Mouse (Mus musculus) R1 (cell line): Measurements from ENCODE around the gene Rfc2.
A peak's percentile ranks its signal among the peaks of the same experiment; 100 is the strongest.

ENCODE experiments used
- DNase-seq: peaks from one replicate; pipeline ENCODE4 v3.0.0-alpha.2; 2018; ENCODE audit warnings: low read depth, low spot score

The Rfc2 gene

DNA sequence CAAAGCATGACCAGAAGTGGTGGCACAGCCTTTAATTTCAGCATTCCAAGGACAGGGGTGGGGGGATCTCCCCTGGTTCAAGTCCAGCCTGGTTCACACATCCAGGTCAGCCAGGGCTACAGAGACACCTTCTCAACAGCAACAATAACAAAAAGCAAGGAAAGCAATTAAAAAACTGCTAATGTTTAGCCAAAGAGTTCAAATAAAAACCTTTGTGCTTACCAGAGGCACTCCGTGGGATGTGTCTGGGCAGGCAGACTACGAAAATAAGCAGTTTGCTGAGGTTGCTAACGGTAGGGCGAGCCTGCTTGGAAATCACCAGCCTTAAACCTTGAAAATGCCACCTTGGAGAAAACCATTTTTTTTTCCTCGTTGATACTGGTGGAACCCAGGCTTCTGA is at the start of gene Rfc2:
Rfc2 (plus strand) TSS at position 221 of the 400 bp plus-strand sequence.
- DNase-seq = no peak

- DNase-seq = no peak
Measured at GRCm38 (mm10) chr5:134531585-134531984, 49.6 kb upstream of the Rfc2 start.

GRCm38 (mm10) chr5:134532417-134532816 is 48.7 kb upstream of the Rfc2 start:
- DNase-seq = no peak

DNA sequence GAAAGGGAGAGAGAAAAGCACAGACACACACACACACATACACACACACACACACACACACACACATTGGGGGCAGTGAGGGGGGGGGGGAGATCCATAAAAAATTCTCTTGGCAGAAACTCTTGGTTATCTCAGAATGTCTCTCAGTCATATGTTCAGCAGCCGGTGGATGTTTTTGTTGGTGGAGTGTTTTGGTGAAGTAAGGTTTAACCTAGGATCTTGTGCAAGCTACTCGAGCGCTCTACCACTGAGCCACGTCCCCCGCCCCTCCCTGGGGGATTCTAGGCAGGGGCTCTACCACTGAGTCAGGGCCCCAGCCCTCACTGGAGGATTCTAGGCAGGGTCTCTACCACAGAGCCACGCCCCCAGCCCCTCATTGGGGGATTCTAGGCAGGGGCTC is 45.1 kb upstream of the Rfc2 start:
- peak; percentile 54 for DNase-seq

DNA sequence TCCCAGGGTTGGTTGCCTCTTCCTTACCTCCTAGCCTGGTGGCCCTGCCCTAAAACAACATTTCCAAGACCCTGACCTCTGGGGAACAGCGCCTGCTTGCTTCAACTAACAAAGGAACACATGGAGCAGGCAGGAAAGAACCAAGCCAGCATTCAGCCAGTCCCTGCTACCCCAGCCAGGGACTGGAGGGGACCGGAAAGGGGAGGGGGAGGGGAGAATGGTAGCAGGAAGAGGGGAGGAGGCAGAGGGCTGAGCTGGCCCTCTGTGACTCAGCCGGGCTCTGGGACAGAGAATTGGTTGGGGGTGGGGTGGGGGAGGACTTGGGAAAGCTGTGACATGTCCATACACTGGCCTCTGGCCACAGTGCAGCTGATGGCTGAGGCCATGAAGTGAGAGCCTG is 41.3 kb upstream of the Rfc2 start:
- peak; percentile 82 for DNase-seq

GRCm38 (mm10) chr5:134540881-134541280 is 40.3 kb upstream of the Rfc2 start:
- no peak for DNase-seq

GRCm38 (mm10) chr5:134541640-134542039 is 39.5 kb upstream of the Rfc2 start:
- DNase-seq = no peak

DNA sequence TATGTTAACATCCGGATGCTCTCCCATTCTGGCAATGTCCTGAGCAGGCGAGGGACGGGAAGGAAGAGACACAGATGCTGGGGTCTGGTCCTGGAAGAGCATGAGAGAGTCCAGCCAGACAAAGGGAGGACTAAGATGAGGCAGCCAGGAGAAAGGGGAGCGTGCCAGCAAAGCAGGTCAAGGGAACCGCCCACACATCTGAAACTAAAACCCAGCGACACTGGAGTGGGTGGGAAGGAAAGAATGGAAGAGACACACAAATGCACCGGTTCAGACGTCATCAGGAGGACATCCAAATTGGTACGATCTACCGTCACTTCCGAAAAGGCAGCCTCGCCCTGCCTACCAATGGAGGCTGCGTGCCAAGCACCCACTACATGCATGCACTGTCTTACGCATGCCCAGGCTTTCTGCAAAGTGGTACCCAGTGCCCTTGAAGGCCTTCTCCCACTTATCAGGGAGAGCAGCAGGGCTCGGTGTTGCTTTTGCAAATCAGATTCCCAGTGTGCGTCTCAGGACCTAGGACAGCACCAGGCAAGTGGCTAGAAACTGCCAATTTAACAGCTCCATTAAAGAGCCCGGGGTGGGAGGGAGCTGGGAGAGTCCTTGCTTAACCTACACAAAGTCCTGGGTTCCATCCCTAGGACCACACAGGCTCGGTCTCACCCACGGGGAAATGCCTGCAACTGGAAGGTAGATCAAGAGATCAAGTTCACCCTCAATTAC is 36.5 kb upstream of the Rfc2 start:
- peak; percentile 77 for DNase-seq

- DNase-seq = peak; percentile 74
Measured at GRCm38 (mm10) chr5:134545242-134545629, 35.9 kb upstream of the Rfc2 start.

DNA sequence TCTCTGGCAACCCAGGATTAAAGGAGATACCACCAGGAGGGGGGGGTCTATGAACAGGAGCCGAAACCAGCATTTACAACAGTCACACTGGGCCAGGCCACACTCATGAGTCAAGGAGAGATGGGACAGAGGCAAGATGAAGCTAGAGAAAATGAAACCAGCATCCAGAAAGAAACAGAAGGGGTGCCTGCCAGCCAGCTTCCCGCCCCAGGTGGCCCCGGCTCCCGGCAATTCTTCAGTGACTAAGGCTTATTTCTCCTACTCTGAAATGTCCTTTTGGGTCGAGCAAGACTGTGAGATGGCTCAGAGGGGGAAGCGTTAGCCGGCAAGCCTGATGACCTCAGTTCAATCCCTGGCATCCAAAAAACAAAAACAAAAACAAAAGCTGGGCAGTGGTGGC is 34.4 kb upstream of the Rfc2 start:
- DNase-seq = no peak

GRCm38 (mm10) chr5:134548306-134548705 is 32.9 kb upstream of the Rfc2 start:
- DNase-seq = no peak

DNA sequence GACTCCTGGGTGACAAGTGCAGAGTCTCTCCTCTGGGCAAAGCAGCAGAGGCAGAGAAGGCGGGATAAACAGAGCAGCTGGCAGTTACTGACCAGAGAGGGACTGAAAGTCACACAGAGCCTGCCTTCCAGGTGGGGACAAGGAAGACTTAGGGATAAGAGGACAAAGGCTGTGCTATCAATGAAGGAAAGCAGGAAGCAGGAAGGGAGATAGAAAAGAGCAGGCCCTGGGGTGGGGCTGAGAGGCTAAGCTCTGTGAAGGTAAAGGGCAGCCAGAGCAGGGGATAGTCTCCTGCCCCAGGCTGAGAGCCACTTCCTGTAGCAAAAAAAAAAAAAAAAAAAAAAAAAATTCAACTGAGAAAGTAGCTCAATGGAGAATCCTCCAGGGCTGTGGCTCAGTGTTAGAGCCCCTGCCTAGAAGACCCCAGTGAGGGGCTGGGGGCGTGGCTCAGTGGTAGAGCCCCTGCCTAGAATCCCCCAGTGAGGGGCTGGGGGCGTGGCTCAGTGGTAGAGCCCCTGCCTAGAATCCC is 31.5 kb upstream of the Rfc2 start:
- no peak for DNase-seq

- no peak for DNase-seq
Measured at GRCm38 (mm10) chr5:134550836-134551232, 30.3 kb upstream of the Rfc2 start.

DNA sequence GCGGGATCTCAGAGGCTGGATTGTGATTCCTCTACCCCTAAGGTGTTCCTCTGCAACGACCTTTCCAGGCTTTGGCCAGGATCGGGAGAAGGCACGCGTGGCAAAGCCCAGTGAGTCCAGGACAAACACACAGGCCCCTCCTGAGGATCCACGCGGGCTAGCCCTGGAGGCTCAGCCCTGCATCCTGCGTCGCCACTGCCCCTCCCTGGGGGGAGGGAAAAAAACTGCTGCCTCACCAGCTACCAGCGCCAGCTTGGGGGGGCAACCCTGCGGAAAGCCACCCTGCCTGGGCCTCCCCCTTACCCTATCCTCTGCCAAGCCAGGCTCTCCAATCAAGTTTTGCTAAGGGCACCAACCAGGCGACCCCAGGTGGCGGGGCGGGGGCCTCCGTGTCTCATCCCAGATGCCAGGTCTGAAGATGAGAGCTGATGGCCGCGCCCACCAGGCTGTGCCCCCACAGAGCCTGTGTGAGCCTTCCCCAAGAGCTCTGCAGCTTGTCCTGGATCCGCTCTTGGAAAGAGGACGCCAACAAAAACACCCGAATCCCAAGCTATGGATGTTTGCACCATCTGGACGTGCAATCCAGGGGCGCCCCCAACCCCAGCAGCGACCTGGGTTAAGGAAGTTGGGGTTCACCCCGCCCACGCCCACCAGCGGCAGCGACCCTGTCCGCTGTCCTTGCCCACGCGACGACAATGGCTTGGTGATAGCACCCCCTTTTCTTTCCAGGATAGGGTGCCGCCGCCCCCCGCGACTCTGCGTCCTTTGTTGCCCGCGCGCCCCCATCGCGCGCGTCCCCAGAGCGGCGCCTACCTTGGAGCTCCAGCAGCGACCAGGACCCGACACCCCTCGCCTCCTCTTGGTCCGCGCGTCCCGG is 29.7 kb upstream of the Rfc2 start:
- peak; percentile 34 for DNase-seq

- DNase-seq = peak; percentile 89
Measured at GRCm38 (mm10) chr5:134552110-134552972, 28.8 kb upstream of the Rfc2 start, which contains the start of gene Clip2. Gene Clip2 (minus strand): TSS chr5:134552434.

DNA sequence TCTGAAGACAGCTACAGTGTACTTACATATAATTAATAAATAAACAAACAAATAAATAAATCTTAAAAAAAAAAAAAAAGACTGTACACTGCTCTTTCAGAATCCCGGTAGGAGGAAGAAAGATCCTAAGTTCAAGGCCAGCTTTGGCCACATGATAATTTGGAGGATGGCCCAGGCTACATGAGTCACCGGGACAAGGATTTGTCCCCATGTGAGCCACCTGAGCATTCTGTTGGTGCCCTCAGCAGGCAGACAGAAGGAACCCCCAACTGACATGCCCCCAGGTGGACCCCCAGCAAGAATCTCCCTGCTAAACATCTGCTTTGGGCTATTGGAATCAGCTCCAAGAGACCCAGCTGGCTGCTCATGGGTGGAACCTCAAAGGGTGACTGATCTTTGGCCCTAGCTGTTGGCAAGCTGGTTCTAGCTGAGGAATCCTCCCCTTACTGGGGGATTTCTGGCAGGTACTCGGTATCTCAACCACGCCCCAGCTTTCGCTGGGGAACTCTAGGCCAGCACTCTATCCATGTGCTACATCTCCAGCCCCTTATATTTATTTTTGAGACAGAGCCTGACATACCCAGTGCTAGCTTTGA is 27.1 kb upstream of the Rfc2 start:
- no peak for DNase-seq

GRCm38 (mm10) chr5:134555463-134556164 is 25.6 kb upstream of the Rfc2 start:
- DNase-seq = peak; percentile 83

DNA sequence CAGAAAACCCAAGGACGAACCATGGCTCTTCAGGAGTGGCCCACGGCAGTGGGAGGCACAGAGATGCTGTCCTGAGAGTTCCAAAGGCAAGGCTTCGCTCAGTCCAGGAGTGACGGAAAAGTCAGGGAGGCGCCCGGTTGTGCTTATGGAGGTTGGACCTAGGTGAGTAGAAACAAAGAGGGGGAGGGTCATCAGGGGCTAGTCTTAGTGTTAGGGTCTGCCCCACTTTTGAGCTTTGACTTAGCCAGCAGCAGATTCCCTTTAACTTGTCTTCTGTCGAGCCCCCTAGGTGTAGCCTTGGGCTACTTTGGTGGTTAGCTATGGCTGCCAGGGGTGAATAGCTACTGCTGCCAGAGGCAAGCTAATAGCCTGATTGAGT is 21.1 kb upstream of the Rfc2 start, which contains the start of gene Syna:
Syna (minus strand) TSS at position 101 of the 379 bp plus-strand sequence.
- no peak for DNase-seq

DNA sequence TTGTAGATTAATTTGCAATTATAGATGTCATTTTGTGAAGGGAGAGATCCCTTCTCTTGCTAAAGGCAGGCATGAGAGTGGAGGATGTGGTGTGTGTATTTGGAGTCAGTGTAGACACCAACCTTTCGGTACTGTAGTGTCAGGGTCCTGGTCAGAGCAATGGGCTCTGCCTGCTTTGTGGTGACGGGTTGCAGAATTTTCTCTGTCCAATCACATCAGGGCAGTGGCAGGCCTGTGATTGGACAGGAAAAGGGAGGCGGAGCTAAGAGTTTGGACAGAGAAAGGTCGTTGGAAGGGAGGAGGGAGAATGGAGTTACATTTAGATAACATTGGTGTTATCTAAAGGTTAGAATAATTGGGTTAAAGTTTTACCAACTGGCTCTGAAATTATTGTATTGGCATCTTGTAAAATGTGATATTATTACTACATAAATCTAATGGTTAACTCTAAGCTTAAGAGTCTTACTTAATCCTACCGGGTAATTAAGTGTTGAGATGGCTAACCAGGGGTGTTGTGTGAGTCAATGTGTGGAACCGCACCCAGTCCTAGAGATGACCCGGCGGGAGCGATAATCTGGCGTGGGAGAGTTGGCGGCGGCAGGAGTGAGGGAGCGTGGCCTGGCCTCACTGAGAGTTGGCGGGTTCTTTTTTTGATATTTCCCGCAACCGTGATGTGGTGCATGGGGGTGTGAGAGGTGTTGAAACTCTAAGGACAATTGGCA is 20.6 kb upstream of the Rfc2 start:
- DNase-seq = peak; percentile 89

DNA sequence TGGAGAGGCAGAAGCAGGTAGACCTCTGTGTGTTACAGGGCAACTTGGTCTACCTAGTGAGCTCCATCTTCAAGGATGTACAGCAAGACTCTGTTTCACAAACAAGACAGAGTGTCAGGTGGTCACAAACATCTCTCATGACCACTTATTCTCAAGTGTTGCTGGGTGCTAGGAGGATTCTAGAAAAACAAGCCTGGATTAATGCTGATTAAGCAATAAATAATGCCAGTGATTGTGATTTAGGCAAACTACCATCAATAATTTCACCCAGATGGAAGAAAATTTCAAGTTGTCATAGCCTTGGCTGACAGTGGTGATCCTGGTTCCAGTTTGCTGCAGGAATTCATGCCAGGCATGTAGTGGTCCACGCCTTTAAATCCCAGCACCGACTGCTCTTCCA is 16.9 kb upstream of the Rfc2 start:
- DNase-seq = no peak
